Mouse (Mus musculus): ENCODE data around the gene Glt8d2.

The Glt8d2 gene

GRCm38 (mm10) chr10:82690494-82690893 lies at the start of gene Glt8d2:
Glt8d2 (minus strand) TSS chr10:82690650.
- DNase-seq (ENCODE audit: low spot score in 2 of 2) = no peak

- peak in 1 of 2 experiments; percentile 20 for DNase-seq (ENCODE audit: low spot score in 2 of 2)
Observed at GRCm38 (mm10) chr10:82699296-82699941, 9.0 kb upstream of the Glt8d2 start.

DNA sequence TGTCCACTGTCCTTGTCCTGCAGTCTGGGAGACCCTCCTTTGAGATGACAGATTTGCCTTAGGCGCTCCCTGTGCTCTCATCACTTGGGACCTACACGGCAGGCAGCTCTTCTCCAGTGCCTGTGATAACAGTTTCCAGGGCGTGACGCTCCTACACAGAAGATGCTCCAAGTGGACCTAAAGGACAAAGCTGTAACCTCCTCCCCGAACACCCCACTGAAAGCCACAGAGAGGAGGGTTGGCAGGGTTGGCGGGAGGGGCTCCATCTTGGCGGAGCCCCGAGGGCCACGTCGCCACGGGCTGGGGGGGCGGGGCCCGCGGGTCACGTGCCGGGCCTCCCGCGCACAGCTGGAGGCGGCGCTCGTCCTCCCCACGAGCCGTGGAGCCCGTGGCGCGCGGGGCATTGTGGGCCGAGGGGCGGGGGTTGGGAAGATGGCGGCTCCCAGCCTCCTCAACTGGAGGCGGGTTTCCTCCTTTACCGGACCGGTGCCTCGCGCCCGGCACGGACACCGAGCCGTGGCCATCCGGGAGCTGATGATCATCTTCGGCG lies 8.3 kb upstream of the Glt8d2 start:
- DNase-seq (ENCODE audit: low spot score in 2 of 2) = peak; percentile 76 to 87

DNA sequence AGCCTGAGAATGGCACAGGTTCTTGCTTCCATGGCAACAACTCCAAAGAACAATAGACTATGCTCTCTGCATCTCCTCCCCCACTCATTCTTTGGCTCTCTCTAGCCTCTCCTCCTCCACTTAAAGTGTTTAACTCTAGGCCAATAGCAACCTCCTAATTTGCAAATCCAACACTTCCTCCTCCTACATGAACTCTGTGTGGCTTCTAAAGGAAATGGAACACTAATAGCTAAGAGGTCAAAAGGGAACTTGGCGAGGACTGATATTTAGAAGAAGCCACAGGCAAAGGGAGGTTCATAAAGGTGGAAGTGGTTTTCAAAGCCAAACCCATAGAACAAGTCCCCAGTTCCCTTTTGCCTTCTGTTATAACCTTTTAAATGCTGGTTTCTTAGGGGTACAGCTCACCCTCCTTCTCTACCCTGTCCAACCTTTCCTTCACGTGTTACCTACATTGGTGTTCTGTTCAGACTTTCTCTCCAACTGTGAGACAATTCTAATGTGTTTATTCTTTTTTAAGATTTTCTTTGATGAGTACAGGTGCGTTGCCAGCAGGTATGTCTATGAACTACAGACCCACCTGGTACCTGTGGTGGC lies 7.0 kb upstream of the Glt8d2 start:
- no peak for DNase-seq (ENCODE audit: low spot score in 2 of 2)

DNA sequence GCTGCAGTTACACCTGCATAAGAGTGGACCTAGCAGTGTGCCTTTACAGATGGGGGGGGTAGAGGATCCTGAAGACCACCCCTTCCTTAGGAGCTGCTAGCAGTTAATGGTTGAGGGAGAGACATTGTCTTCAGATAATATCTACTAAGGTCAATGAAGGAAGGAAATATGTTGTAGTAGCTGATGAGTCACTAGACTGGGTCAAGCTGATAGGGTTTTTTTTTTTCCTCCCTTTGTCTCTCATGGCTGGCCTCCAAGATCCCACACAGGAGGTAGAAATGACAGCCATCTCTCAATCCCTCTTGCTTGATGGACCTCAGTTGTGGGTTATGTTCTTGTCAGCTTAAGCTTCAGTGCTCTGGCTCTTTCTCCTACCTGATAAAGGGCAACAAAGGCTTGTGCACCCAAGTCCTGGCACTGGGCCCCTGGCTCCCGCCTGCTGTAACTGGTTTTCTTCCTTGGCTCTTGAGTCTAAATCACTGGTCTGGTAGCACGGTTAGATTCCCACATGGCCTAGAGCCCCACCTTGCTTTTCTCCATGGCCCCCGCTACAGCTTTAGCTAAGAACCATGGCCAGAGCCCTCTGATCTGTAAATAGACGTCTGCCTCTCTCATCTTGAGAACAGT lies 6.1 kb upstream of the Glt8d2 start:
- no peak for DNase-seq (ENCODE audit: low spot score in 2 of 2)

- no peak for DNase-seq (ENCODE audit: low spot score in 2 of 2)
Observed at GRCm38 (mm10) chr10:82695956-82696355, 5.5 kb upstream of the Glt8d2 start, which contains the start of gene Hcfc2. Hcfc2 (plus strand) TSS chr10:82696160.

- DNase-seq (ENCODE audit: low spot score in 2 of 2) = no peak
Observed at GRCm38 (mm10) chr10:82689681-82690211, 704 bp downstream of the Glt8d2 start.

DNA sequence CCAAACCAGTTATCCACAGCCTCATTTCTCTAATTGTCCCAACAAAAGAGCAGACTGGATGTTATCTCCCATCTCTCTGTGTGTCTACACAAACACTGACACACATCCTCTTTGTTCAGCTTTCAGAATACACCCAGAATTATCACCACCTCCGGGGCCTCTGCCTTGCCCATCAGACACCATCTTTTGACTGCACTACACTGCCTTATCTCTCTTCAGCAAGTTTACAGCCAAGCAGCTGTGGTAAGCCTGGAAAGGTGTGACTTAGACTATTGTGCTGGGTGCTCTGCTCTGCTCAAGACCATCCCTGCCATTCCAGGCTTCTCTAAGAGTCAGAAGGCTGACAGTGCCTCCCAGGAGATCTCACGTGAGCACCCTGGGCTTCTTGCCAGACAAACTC lies 5.0 kb downstream of the Glt8d2 start:
- DNase-seq (ENCODE audit: low spot score in 2 of 2) = no peak

- no peak for DNase-seq (ENCODE audit: low spot score in 2 of 2)
Observed at GRCm38 (mm10) chr10:82681639-82682038, 8.8 kb downstream of the Glt8d2 start.

DNA sequence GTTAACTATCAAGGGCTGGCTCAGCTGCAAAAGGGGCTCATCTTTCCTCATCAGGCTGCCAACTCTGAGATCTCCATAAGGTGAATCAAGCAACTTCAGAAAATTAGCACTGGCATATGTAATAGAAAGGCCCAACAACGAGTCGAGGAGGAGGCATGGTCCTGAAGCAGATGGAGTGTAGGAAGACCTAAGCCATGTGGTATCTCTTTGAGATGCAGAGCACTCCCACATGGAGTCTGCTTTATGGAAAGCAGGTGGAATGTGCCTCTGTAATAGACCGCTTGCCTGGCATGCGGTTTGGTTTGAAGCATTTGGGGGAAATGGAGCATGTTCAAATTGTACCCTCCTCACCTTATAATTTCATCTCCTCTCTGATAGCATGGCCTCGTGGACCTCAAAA lies 9.7 kb downstream of the Glt8d2 start:
- peak in 1 of 2 experiments; percentile 46 for DNase-seq (ENCODE audit: low spot score in 2 of 2)

- DNase-seq (ENCODE audit: low spot score in 2 of 2) = no peak
Observed at GRCm38 (mm10) chr10:82676949-82677348, 13.5 kb downstream of the Glt8d2 start.

GRCm38 (mm10) chr10:82670205-82670604 lies 20.2 kb downstream of the Glt8d2 start:
- DNase-seq (ENCODE audit: low spot score in 2 of 2) = no peak

DNA sequence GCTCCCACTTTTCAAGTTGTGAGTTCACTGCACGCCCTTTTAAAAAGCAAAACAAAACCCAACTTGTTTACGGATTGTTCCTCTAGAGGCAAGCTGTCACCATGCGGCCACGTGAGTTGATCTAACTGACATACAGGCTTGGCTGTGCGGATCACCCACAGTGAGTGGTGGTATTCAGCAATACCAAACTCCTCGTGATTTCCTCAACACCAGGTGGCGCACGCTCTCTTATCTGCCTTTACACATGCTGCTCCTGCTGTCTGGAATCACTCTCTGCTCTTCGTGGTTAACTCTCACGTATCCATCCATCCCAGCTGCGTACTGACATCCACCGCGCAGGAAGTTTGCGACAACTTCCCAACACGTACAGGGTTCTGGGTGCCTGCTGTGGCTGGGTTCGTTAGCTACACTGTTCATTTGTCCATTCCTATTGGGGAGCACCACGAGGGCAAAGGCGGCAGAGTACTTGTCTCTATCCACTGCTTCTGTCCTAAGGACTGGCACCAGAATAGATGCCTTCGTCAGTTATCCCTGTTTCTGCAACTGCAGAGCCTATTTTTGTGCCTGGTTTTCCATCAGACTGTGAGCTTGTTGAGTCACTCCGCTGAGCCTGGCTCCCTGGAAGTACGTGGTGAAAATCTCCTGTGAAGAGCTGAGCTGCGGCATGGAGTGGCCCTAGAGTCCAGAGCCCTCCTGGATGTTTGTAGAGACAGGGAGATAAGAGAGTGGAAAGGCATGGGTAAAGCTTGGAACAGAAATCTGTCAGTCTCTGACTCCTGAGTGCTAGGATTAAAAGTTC lies 23.8 kb downstream of the Glt8d2 start:
- peak; percentile 79 to 81 for DNase-seq (ENCODE audit: low spot score in 2 of 2)

GRCm38 (mm10) chr10:82665951-82666350 lies 24.5 kb downstream of the Glt8d2 start:
- DNase-seq (ENCODE audit: low spot score in 2 of 2) = no peak

- DNase-seq (ENCODE audit: low spot score in 2 of 2) = no peak
Observed at GRCm38 (mm10) chr10:82663289-82663688, 27.2 kb downstream of the Glt8d2 start.

DNA sequence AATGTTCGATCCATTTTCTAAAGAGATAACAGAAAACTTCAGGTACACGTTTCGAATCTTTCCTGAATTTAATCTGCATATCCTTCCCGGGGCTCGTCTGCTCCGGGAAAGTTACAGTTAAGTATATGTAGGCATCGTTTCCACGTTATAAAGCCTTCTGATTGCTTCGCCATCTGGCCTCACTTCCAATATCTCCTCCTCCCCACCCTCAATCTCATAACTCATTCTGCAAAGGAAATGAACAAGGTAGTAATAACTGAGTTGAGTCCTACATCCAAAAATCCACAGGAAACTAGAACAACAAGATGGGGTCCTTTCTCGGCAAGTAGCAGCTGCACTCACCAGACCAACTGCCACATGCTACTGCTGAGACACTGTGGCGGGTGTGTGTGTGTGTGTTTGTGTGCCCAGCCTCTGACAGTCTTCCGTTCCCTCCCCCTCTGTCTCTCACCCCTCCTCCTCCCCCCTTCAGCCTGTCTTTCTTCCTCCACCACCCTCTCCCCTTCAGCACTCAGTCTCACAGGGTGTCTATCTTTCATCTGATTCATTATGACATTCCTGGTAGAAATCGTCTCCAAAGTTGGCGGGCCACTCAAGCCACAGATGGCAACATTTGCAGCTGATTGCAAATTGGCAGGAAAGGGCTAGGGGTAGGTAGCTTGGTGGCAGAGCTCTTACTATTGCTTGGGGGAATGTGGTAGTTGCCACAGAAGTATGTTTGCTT lies 28.0 kb downstream of the Glt8d2 start:
- peak in 1 of 2 experiments; percentile 18 for DNase-seq (ENCODE audit: low spot score in 2 of 2)

GRCm38 (mm10) chr10:82661820-82662219 lies 28.6 kb downstream of the Glt8d2 start:
- peak; percentile 25 to 34 for DNase-seq (ENCODE audit: low spot score in 2 of 2)

- no peak for DNase-seq (ENCODE audit: low spot score in 2 of 2)
Observed at GRCm38 (mm10) chr10:82654581-82654980, 35.9 kb downstream of the Glt8d2 start.

- no peak for DNase-seq (ENCODE audit: low spot score in 2 of 2)
Observed at GRCm38 (mm10) chr10:82652625-82653024, 37.8 kb downstream of the Glt8d2 start.

DNA sequence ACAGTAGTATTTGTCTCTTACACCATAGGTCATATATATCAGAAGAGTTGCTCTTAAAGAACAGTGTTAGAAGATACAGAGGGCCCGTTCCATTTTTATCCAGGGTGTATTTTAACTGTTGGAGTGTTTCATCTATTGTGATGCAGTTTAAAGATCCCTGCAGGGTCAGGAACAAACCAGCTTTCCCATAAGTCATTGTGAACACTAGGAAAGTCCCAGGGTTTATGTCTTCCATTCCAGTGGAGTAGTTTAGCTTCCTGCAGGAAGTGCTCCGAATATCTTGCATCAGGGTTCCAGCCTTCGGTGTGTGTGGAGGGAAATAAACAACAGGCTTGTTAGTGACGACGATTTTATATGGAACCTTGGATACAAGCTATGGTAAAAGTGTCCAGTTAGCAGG lies 39.2 kb downstream of the Glt8d2 start:
- DNase-seq (ENCODE audit: low spot score in 2 of 2) = no peak

DNA sequence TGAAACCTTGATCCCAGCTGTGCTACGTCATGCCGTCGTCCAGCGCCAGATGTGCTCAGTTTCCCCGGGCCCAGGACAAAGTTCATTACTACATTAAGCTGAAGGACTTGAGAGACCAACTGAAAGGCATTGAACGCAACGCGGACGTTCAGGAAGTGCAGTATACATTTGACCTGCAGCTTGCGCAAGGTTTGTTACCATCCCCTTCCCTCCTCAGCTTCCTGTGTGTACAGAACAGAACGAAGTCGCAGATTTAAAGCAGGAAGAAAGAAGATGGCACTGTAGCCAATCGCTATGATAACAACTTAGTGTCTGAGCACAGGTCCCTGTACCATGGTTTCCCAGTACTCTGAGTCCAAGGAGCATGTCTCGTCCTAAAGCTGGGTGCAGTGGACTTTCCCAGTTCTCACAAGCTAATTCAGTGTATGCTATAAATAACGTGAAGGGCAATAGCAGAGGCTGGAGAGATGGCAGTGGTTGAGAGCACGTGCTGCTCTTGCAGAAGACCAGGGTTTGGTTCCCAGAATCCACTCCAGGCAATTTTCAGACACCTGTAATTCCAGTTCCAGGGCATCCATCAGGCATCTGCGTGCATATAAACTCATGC lies 43.1 kb downstream of the Glt8d2 start:
- DNase-seq (ENCODE audit: low spot score in 2 of 2) = no peak
